Mouse (Mus musculus) C2C12 (cell line): Measurements from ENCODE around the gene Msto1. TPM values are rescaled to one million over a fixed set of nuclear protein-coding genes. Genes with fewer than 3 reads are reported as not detected.

Experiments used
- H3K27me3 ChIP-seq: one replicate; pipeline ENCODE4 v1.6.1; 2011; ENCODE audit not compliant: control insufficient read depth, insufficient read depth, insufficient read length
- H3K36me3 ChIP-seq: one replicate; pipeline ENCODE4 v1.6.1; 2011; ENCODE audit not compliant: control insufficient read depth, insufficient read depth
- H3K4me3 ChIP-seq: one replicate; pipeline ENCODE4 v1.5.1; 2011; ENCODE audit warnings: mild to moderate bottlenecking, control low read depth; ENCODE audit not compliant: poor library complexity, insufficient read depth, severe bottlenecking
- H3K79me2 ChIP-seq: one replicate; pipeline ENCODE4 v1.6.1; 2011; ENCODE audit not compliant: control insufficient read depth, insufficient read depth
- H3K79me3 ChIP-seq: one replicate; pipeline ENCODE4 v1.6.1; 2011; ENCODE audit warnings: low read depth, control low read depth
- H3ac ChIP-seq: one replicate; pipeline ENCODE3; 2011; ENCODE audit warnings: low read depth; ENCODE audit not compliant: control insufficient read depth, insufficient read length
- CEBPB ChIP-seq: IDR thresholded peaks from one replicate; pipeline ENCODE4 v1.6.1; 2011; ENCODE audit warnings: low read depth, mild to moderate bottlenecking, control low read depth, moderate library complexity
- CTCF ChIP-seq: IDR thresholded peaks from one replicate; pipeline ENCODE4 v1.5.1; 2011; ENCODE audit not compliant: control insufficient read depth, insufficient read depth, insufficient read length
- FOSL1 ChIP-seq: IDR thresholded peaks from one replicate; pipeline ENCODE4 v1.8.0; 2011; ENCODE audit warnings: mild to moderate bottlenecking, low read length; ENCODE audit not compliant: poor library complexity, insufficient read depth, severe bottlenecking
- MAX ChIP-seq: IDR thresholded peaks from one replicate; pipeline ENCODE4 v1.6.1; 2011; ENCODE audit warnings: mild to moderate bottlenecking, control low read depth
- MYOD1 ChIP-seq: IDR thresholded peaks from one replicate; pipeline ENCODE4 v1.6.1; 2011; ENCODE audit warnings: low read depth; ENCODE audit not compliant: control insufficient read depth, insufficient read length
- MYOG ChIP-seq: IDR thresholded peaks from one replicate; pipeline ENCODE4 v1.6.1; 2011; ENCODE audit not compliant: control insufficient read depth, insufficient read length; ENCODE audit errors: extremely low read depth
- USF1 ChIP-seq: IDR thresholded peaks from one replicate; pipeline ENCODE4 v1.6.1; 2011; ENCODE audit warnings: low read depth, mild to moderate bottlenecking, control low read depth, moderate library complexity
- polyA plus RNA-seq: library from polyadenylated mRNA; unstranded; fragments of >200 nt; fragmentation: generic; extraction: Trizol; gene quantifications from one replicate; pipeline ENCODE4 v1.2.1, GENCODE M21; 2012; ENCODE audit warnings: missing spikeins

Msto1 gene
- polyA plus RNA-seq, 1 experiment = 52.0 TPM

DNA sequence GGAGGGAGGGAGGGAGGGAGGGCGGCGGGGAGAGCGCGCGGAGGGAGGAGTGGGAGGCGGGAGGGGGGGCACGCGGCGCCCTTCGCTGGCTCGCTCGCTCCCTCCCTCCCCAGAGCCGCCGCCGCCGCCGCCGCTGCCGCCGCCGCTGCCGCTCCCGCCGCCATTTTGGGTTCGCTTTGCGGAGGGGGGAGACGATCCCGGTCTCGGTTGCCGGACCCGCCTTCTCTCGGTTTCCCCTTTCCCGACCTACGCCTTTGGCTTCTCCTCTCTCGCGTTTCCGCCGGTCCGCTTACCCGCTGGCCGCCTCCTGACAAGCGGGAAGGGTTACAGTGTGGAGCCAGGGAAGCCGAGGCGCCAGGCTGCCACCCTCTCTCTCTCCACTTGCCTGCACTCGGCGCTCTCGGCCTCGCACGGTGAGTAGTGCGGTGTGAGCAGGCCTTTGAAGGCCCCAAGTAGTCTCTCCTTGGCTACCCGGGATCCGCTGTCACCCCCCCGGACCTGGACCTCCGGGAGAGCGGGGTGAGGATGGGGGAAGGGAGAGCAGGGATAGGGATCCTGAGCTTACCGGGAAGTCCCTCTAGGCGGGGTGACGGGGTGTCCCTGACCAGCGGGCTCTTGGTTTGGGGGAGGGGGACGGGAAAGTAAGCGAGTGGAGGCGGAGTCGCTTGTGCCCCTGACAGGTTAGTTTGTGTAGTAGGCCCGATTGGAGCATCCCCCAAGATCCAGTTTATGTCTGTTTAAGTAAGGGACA, 37.0 kb upstream of the Msto1 start, which contains the start of the genes Ash1l and Dap3:
TSS of gene Ash1l (plus strand) at position 47 of the 751 bp plus-strand sequence.
TSS of gene Dap3 (minus strand) at position 606 of the 751 bp plus-strand sequence.
- H3ac ChIP-seq = peak within 1 kb of the TSS; percentile 94
- peaks cover 82% of the 10 kb centered on the region for H3K79me3 ChIP-seq
- peak within 1 kb of the TSS; percentile 81 for H3K4me3 ChIP-seq

DNA sequence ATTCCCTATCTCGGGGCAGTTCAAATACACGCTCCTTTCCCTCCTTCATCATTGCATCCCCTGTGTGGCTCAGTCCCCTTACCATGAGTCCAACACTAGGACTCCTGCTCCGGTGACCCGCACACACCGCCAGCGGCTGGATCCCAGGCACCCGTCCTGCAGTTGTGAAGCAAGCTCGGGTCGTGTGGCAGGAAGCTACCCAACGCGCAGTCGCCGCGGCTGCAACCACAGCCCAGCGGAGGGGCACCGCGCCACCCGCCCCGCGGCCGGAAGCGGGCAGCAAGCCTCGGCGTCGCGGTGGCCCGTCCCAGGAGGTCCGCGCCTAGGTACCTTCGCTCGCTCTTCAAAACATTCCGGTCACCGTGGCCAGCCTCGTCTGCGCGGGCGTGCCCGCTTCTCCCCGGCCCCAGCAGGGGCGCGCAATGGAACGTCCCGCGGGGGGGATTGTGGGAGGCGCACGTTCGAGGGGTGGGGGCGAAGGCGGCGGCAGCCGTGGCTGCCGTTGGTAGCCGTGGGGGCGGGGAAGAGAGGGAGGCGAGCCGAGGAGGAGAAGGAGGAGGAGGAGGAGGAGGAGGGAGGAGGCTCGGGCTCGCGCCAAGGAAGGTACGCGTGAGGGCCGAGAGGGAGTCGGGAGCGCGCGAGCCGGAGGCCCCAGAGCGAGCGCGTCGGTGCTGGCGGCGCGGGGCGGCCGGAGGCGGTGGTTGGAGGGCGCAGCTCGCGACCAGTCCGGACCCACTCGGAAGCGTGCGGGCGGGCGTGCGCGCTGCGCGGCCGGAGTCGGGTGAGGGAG, 36.2 kb upstream of the Msto1 start:
- peak overlapping the region; percentile 83 for H3ac ChIP-seq
- peak overlapping the region; percentile 81 for H3K4me3 ChIP-seq

More for the DNA sequence above, 37.0 kb upstream of the Msto1 start, which contains the start of the genes Ash1l and Dap3:
- peaks cover 92% of the 10 kb centered on the region for H3K79me2 ChIP-seq
- no peaks in the 10 kb centered on the region for H3K36me3 ChIP-seq
- TF ChIP-seq MYOG (no peak), FOSL1 (no peak), MAX (no peak), USF1 (no peak), MYOD1 (no peak), CEBPB (no peak), CTCF (no peak)
- H3K27me3 ChIP-seq = no peaks in the 10 kb centered on the region

DNA sequence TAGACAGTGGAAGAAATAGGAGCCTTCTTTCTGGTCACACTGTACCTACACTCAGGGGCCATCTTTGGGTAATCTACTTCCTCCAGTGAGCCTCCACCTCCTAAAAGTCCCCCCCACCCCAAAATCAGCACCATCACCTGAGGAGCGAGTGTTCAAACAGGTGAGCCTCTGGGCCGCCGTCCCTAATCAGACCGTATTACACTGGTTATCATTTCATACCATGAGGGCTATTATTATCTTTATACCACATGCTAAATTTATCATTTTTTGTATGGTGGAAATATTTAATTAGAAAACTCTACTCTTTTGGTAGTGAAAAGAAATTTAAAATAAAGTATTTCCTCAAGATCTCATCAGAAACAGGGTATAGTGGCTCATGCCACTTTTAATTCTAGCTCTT, 30.3 kb upstream of the Msto1 start:
- Histone ChIP-seq H3K36me3 (peaks cover 23% of the 10 kb centered on the region), H3K79me2 (peaks cover 60% of the 10 kb centered on the region), H3K4me3 (no peak overlapping the region), H3K79me3 (peaks cover 40% of the 10 kb centered on the region), H3ac (no peak overlapping the region), H3K27me3 (no peaks in the 10 kb centered on the region)
- TF ChIP-seq CEBPB (no peak), MYOD1 (no peak), CTCF (no peak), MAX (no peak), MYOG (no peak), FOSL1 (no peak), USF1 (no peak)

More for the DNA sequence above, 36.2 kb upstream of the Msto1 start:
- TF ChIP-seq CTCF (no peak), MAX (peak; percentile 56)
- Histone ChIP-seq H3K36me3 (no peaks in the 10 kb centered on the region), H3K79me3 (peaks cover 81% of the 10 kb centered on the region), H3K79me2 (peaks cover 92% of the 10 kb centered on the region), H3K27me3 (no peaks in the 10 kb centered on the region)

DNA sequence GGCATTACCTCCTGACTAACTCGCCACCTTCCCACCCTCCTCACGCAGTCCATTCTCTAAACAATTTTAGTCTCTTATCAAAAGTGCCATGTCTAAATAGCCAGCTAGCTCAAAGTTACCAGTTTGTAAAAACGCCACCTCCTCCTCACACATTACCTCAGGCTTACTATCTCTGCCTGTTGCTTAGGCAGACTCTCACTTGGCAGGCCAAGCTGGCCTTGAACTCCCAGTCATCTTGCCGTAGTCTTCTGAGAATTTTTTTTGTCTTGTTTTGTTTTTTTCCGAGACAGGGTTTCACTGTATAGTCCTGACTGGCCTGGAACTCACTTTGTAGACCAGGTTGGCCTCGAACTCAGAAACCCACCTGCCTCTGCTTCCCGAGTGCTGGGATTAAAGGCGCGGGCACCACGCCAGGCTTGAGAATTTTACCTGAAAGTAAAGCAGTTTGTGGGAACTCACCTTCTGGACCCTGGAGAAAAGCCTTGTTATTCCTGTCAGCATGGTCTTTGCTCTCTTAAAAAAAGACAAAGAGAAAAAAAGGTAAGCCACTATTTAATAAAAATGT, 28.6 kb upstream of the Msto1 start:
- H3K36me3 ChIP-seq = peaks cover 28% of the 10 kb centered on the region
- H3K79me3 ChIP-seq = peaks cover 25% of the 10 kb centered on the region
- H3K27me3 ChIP-seq = no peaks in the 10 kb centered on the region
- H3K4me3 ChIP-seq = no peak overlapping the region
- H3K79me2 ChIP-seq = peaks cover 43% of the 10 kb centered on the region
- TF ChIP-seq FOSL1 = no peak
- no peak for TF ChIP-seq CTCF
- no peak for TF ChIP-seq MYOD1
- no peak overlapping the region for H3ac ChIP-seq

DNA sequence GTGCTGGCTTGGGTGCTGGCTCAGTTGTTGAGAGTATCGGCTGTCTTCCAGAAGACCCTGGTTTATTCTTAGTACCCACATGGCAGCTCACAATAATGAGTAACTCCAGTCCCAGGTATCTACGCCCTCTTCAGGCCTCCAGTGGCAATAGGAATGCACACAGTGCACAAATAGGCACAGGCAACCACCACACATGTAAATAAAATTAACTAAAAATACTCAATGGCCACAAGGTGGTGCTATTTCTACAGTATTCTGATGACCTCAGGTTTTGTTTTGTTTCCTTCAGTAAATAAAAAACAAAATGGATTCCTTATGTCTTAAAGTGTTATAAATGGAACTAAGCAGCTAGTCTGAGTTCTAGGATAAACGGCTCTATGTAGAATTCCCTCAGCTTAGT, 25.9 kb upstream of the Msto1 start:
- Histone ChIP-seq H3K4me3 (no peak overlapping the region), H3K79me2 (peaks cover 16% of the 10 kb centered on the region), H3K79me3 (peaks cover 1% of the 10 kb centered on the region), H3K36me3 (peaks cover 38% of the 10 kb centered on the region), H3K27me3 (no peaks in the 10 kb centered on the region), H3ac (no peak overlapping the region)
- TF ChIP-seq CTCF (peak; percentile 1), MAX (no peak)

DNA sequence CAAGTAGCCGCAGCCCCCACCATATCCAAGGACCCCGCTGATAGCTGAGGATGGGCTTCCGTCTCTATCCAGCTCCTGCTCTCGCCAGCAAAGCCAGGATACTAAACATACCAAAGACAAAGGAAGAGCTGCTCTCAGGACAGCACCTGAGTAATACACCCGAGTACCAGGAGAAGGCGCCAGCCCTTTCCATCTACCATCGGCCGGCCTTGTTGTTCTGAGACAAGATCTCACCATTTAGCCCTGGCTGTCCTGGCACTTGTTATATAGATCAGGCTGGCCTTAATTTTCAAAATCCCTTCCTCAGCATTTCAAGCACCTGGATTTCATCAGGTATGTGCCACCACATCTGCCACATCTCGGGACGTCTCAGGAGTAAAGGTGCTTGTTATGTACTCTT, 25.3 kb upstream of the Msto1 start:
- TF ChIP-seq CEBPB (no peak), USF1 (no peak), MAX (no peak), MYOG (no peak), CTCF (no peak)

More for the DNA sequence above, 25.3 kb upstream of the Msto1 start:
- H3K4me3 ChIP-seq = no peak overlapping the region
- H3K79me2 ChIP-seq = peaks cover 9% of the 10 kb centered on the region
- H3K36me3 ChIP-seq = peaks cover 41% of the 10 kb centered on the region
- H3ac ChIP-seq = no peak overlapping the region
- no peaks in the 10 kb centered on the region for H3K27me3 ChIP-seq
- H3K79me3 ChIP-seq = peaks cover 1% of the 10 kb centered on the region
